In genomic region chr14:105098861-105099260, GRCm38 (mm10) we compare ENCODE assay signal across 27 mouse cellular contexts.
A peak's percentile ranks its signal among the peaks of the same experiment; 100 is the strongest.
DNase-seq lines count a peak whose midpoint lies in the region; ATAC-seq and TF ChIP-seq lines count a peak whose summit lies in the region.
"Had no signal": no experiment of that assay in that cellular context is flagged by ENCODE, and none has a peak within 500 bp of the region (broad histone marks: within the 10 kb centered on the region; RNA-seq: fewer than 3 reads in every experiment).

No protein-coding gene starts in this region.

- H3K4me1 ChIP-seq in hindbrain, embryonic 16.5 days (ENCODE audit: control insufficient read depth, insufficient read depth, low read depth, low read length): no peaks in the 10 kb centered on the region
- H3K4me1 ChIP-seq in hindbrain, embryonic 13.5 days (replicated peaks): no peaks in the 10 kb centered on the region
- H3K4me1 ChIP-seq in midbrain, embryonic 11.5 days (ENCODE audit: control insufficient read depth, insufficient read depth, low read length): no peaks in the 10 kb centered on the region
- H3K4me1 ChIP-seq in midbrain, embryonic 14.5 days (ENCODE audit: control insufficient read depth, insufficient read depth, low read length): no peaks in the 10 kb centered on the region
- H3K4me1 ChIP-seq in forebrain, embryonic 15.5 days: no peaks in the 10 kb centered on the region
- H3K4me1 ChIP-seq: heart, embryonic 10.5 days; limb, embryonic 10.5 days; liver, embryonic 15.5 days; lung, embryonic 15.5 days had no signal

- no peaks in the 10 kb centered on the region for H3K9me3 ChIP-seq in hindbrain, embryonic 16.5 days (ENCODE audit: control insufficient read depth, low read length)
- no peaks in the 10 kb centered on the region for H3K9me3 ChIP-seq in hindbrain, embryonic 13.5 days
- no peaks in the 10 kb centered on the region for H3K9me3 ChIP-seq in midbrain, embryonic 11.5 days (ENCODE audit: control insufficient read depth, low read length)
- H3K9me3 ChIP-seq in midbrain, embryonic 14.5 days (ENCODE audit: control insufficient read depth, low read length): no peaks in the 10 kb centered on the region
- H3K9me3 ChIP-seq in forebrain, embryonic 15.5 days: no peaks in the 10 kb centered on the region
- H3K9me3 ChIP-seq: G1E; heart, embryonic 10.5 days; limb, embryonic 10.5 days; liver, embryonic 15.5 days; lung, embryonic 15.5 days had no signal

- no peak for TF ChIP-seq POLR2A in myocyte (IDR thresholded peaks at IDR 0.05; ENCODE audit: insufficient read length, low read depth)

- DNase-seq in midbrain, embryonic 11.5 days (ENCODE audit: low spot score, missing footprints): no peak
- no peak for DNase-seq in midbrain, embryonic 14.5 days
- no peak for DNase-seq in testis, postnatal 10 days (ENCODE audit: low spot score)
- DNase-seq: adrenal gland, postnatal 36 days; B cell, adult 2 months; cerebellum, adult 9-10 months; gastrocnemius, adult 2 months; heart, postnatal 4 days; kidney, adult 8-10 months; kidney, postnatal 25 days; liver; right cerebral cortex, postnatal 25 days; spleen, adult 18-20 months; thymus, postnatal 36 days had no signal

- no peak overlapping the region for H3K4me2 ChIP-seq in hindbrain, embryonic 16.5 days (ENCODE audit: low read length)
- no peak overlapping the region for H3K4me2 ChIP-seq in hindbrain, embryonic 13.5 days
- H3K4me2 ChIP-seq in midbrain, embryonic 11.5 days: no peak overlapping the region
- H3K4me2 ChIP-seq in midbrain, embryonic 14.5 days (ENCODE audit: low read length): no peak overlapping the region
- no peak overlapping the region for H3K4me2 ChIP-seq in forebrain, embryonic 15.5 days (replicated peaks)
- H3K4me2 ChIP-seq in myocyte (ENCODE audit: low read depth): no peak overlapping the region
- H3K4me2 ChIP-seq: liver, embryonic 15.5 days; lung, embryonic 15.5 days had no signal

- no peaks in the 10 kb centered on the region for H3K27me3 ChIP-seq in hindbrain, embryonic 16.5 days (replicated peaks; ENCODE audit: control insufficient read depth, insufficient read depth, low read length)
- H3K27me3 ChIP-seq in hindbrain, embryonic 13.5 days: no peaks in the 10 kb centered on the region
- no peaks in the 10 kb centered on the region for H3K27me3 ChIP-seq in midbrain, embryonic 11.5 days (ENCODE audit: control insufficient read depth, insufficient read depth, low read length)
- no peaks in the 10 kb centered on the region for H3K27me3 ChIP-seq in midbrain, embryonic 14.5 days (ENCODE audit: control insufficient read depth, insufficient read depth, low read length)
- H3K27me3 ChIP-seq in forebrain, embryonic 15.5 days: no peaks in the 10 kb centered on the region
- H3K27me3 ChIP-seq in myocyte (ENCODE audit: control insufficient read depth, insufficient read depth, insufficient read length): no peaks in the 10 kb centered on the region
- H3K27me3 ChIP-seq: CH12.LX; liver, embryonic 15.5 days; lung, embryonic 15.5 days; Patski had no signal

- H3K9ac ChIP-seq in hindbrain, embryonic 16.5 days (ENCODE audit: low read depth, low read length): no peak overlapping the region
- no peak overlapping the region for H3K9ac ChIP-seq in hindbrain, embryonic 13.5 days
- H3K9ac ChIP-seq in midbrain, embryonic 11.5 days (ENCODE audit: low read length): no peak overlapping the region
- no peak overlapping the region for H3K9ac ChIP-seq in midbrain, embryonic 14.5 days (replicated peaks; ENCODE audit: low read length)
- no peak overlapping the region for H3K9ac ChIP-seq in forebrain, embryonic 15.5 days (replicated peaks)
- H3K9ac ChIP-seq: liver, embryonic 15.5 days; lung, embryonic 15.5 days had no signal

- 0 out of 2 replicates have a peak, but pooled peaks have one; percentile 46 for ATAC-seq in hindbrain, embryonic 16.5 days
- ATAC-seq in hindbrain, embryonic 13.5 days (ENCODE audit: low FRiP score): no peak
- peak; percentile 55; the same call in 1 of the 2 replicates for ATAC-seq in midbrain, embryonic 11.5 days (ENCODE audit: low FRiP score)
- ATAC-seq in midbrain, embryonic 14.5 days (ENCODE audit: low FRiP score, low TSS enrichment): no peak
- 0 out of 2 replicates have a peak, but pooled peaks have one; percentile 26 for ATAC-seq in forebrain, embryonic 15.5 days (replicated peaks)

- no peak overlapping the region for H3ac ChIP-seq in myocyte (ENCODE audit: control insufficient read depth, insufficient read length)

- no peak overlapping the region for H3K27ac ChIP-seq in hindbrain, embryonic 16.5 days (ENCODE audit: low read depth, low read length)
- H3K27ac ChIP-seq in hindbrain, embryonic 13.5 days: no peak overlapping the region
- H3K27ac ChIP-seq in midbrain, embryonic 11.5 days (ENCODE audit: low read depth, low read length): no peak overlapping the region
- no peak overlapping the region for H3K27ac ChIP-seq in midbrain, embryonic 14.5 days (replicated peaks; ENCODE audit: low read depth, low read length)
- H3K27ac ChIP-seq in forebrain, embryonic 15.5 days (replicated peaks): no peak overlapping the region
- H3K27ac ChIP-seq: gastrocnemius, adult 2 months; heart, embryonic 10.5 days; layer of hippocampus, adult 2 months; limb, embryonic 10.5 days; liver, embryonic 15.5 days; lung, embryonic 15.5 days; macrophage had no signal

- no peaks in the 10 kb centered on the region for H3K79me2 ChIP-seq in myocyte (ENCODE audit: control insufficient read depth, insufficient read depth)

- H3K36me3 ChIP-seq in hindbrain, embryonic 16.5 days (ENCODE audit: control insufficient read depth, insufficient read depth, low read length): no peaks in the 10 kb centered on the region
- H3K36me3 ChIP-seq in hindbrain, embryonic 13.5 days: no peaks in the 10 kb centered on the region
- no peaks in the 10 kb centered on the region for H3K36me3 ChIP-seq in midbrain, embryonic 11.5 days (ENCODE audit: control insufficient read depth, insufficient read depth, low read length)
- no peaks in the 10 kb centered on the region for H3K36me3 ChIP-seq in midbrain, embryonic 14.5 days (ENCODE audit: control insufficient read depth, insufficient read depth, low read length)
- no peaks in the 10 kb centered on the region for H3K36me3 ChIP-seq in forebrain, embryonic 15.5 days
- no peaks in the 10 kb centered on the region for H3K36me3 ChIP-seq in myocyte (ENCODE audit: control insufficient read depth, insufficient read depth)
- H3K36me3 ChIP-seq: heart, embryonic 10.5 days; liver, embryonic 15.5 days; lung, embryonic 15.5 days had no signal

- WGBS in hindbrain, embryonic 16.5 days: 80% methylated on average over 7 of the region's 7 CpGs
- 80% methylated on average over 7 of the region's 7 CpGs for WGBS in hindbrain, embryonic 13.5 days
- 78% methylated on average over 7 of the region's 7 CpGs for WGBS in midbrain, embryonic 11.5 days
- WGBS in midbrain, embryonic 14.5 days: 80% methylated on average over 7 of the region's 7 CpGs
- 85% methylated on average over 7 of the region's 7 CpGs for WGBS in forebrain, embryonic 15.5 days

- H3K4me3 ChIP-seq in hindbrain, embryonic 16.5 days (ENCODE audit: low read length): no peak overlapping the region
- no peak overlapping the region for H3K4me3 ChIP-seq in hindbrain, embryonic 13.5 days
- no peak overlapping the region for H3K4me3 ChIP-seq in midbrain, embryonic 11.5 days (ENCODE audit: low read depth, low read length)
- no peak overlapping the region for H3K4me3 ChIP-seq in midbrain, embryonic 14.5 days (replicated peaks; ENCODE audit: low read depth, low read length)
- no peak overlapping the region for H3K4me3 ChIP-seq in forebrain, embryonic 15.5 days
- H3K4me3 ChIP-seq in myocyte: no peak overlapping the region
- H3K4me3 ChIP-seq: gastrocnemius, adult 2 months; heart, embryonic 10.5 days; layer of hippocampus, adult 2 months; limb, embryonic 10.5 days; liver, embryonic 15.5 days; lung, embryonic 15.5 days had no signal

TF ChIP-seq in myocyte, 11 proteins besides CTCF, POLR2A, EP300 and RAD21:
- no peak for TF ChIP-seq MYOG (IDR thresholded peaks at IDR 0.05; ENCODE audit: control insufficient read depth in 1 of 3, insufficient read depth in 1 of 3, insufficient read length in 2 of 3, low read depth in 2 of 3)
- TF ChIP-seq POLR2AphosphoS2 (IDR thresholded peaks at IDR 0.05; ENCODE audit: insufficient read length, low read depth): peak; percentile 57
- TF ChIP-seq MAX (IDR thresholded peaks at IDR 0.05; ENCODE audit: low read depth): no peak

Comparison
In these comparisons a context has a peak if more than half of its experiments do, and no peak if none do; other contexts are left out.
1. ATAC-seq: peak in hindbrain, embryonic 16.5 days (single experiment), midbrain, embryonic 11.5 days (single experiment) and forebrain, embryonic 15.5 days (single experiment); none in hindbrain, embryonic 13.5 days (single experiment) and midbrain, embryonic 14.5 days (single experiment).